Mouse (Mus musculus) ES-Bruce4 (cell line): ENCODE results near the gene Nfkbie.

ENCODE experiments used
- CTCF ChIP-seq: IDR thresholded peaks from one replicate; pipeline ENCODE4 v1.8.1; 2011; ENCODE audit warnings: low read depth, low read length
- POLR2A ChIP-seq: IDR thresholded peaks from one replicate; pipeline ENCODE4 v1.8.1; 2011; ENCODE audit warnings: low read length; ENCODE audit not compliant: insufficient read depth

- no peak for TF ChIP-seq CTCF
- no peak for TF ChIP-seq POLR2A
These were observed 9.1 kb downstream of the Nfkbie start for GRCm38 (mm10) chr17:45564531-45565084.
